Mouse (Mus musculus) cerebellum, adult 11-12 months (tissue): ENCODE results near the gene Cdhr2.

ENCODE experiments used
- DNase-seq: peaks from one replicate; pipeline ENCODE4 v3.0.0; 2022

Gene Cdhr2

DNA sequence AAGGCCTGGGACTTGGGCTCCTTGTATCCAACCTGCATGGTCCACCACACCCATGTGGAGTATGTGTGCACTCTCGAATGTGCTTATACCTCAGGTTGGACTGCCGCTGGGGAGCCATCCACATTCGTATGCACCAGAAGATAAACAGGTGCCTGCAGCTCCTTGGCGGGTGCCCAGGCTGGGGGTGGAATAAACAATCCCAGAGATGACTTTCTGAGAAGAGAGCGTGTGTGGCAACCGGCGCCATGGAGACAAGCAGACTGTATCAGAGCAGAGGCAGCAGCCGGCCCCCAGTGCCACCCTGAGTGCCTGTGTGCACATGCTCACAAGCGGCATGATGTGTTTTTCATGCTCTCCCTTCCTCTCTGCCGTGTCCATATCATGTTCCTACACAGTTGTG is 51.4 kb downstream of the Cdhr2 start:
- peak; percentile 82 for DNase-seq

DNA sequence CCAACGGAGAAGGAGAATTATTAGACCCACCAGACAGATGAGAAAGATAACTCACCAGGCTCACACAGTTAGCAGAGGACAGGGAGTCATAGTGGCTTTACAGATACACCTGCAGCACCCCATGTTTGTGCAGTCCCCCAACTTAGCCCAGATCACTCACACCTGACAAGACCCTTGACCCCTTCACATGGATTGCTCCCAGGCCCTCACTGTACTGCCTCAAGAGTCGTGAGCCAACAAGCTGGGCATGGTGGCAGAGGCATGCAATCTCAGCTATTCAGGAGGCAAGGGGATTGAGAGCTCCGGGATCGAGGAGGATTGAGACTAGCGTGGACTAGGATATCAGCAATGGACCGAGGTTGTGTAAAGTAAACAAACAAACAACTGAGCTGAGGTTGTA is 52.5 kb downstream of the Cdhr2 start:
- peak; percentile 50 for DNase-seq

DNA sequence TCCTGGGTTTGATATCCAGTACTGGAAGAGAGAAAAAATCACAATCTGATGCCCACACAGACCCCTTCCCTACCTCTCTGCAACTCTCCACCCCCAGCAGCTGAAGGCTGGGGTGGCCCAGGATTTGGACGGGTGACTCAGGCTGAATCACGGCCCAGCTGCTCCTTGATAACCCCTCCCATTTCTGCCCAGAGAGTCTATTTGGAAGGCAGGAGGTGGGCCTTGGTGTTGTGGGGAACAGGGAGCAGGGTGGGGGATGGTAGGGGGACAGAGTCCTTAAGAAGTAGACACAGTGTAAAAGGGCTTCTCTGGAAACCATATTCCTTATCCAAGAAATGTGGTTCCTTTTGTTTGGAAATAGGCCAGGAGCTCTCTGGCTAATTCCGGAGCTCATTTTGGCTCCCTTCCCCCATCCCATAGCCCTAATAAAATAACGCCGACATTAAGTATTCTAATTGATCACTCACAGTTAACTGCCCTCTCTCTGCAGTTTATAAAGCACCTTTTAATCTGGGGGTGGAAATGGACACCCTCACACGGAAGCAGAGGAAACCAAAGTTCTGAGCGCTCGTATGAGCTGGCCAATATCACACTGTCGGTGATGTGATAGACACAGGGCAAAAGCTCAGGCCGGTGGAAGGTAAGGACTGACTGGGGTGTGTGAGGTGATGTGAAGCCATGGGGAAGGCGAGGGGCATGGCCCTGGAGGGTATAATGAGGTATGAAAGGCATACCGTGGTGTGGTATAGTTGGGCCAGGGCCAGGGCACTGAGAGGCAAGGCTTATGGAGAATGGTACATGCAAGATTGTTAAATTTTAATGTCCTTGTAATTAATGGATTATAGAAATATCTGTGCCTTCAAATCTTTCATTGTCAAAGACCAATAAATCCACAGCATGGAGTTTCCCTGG is 53.2 kb downstream of the Cdhr2 start:
- peak; percentile 64 for DNase-seq

DNA sequence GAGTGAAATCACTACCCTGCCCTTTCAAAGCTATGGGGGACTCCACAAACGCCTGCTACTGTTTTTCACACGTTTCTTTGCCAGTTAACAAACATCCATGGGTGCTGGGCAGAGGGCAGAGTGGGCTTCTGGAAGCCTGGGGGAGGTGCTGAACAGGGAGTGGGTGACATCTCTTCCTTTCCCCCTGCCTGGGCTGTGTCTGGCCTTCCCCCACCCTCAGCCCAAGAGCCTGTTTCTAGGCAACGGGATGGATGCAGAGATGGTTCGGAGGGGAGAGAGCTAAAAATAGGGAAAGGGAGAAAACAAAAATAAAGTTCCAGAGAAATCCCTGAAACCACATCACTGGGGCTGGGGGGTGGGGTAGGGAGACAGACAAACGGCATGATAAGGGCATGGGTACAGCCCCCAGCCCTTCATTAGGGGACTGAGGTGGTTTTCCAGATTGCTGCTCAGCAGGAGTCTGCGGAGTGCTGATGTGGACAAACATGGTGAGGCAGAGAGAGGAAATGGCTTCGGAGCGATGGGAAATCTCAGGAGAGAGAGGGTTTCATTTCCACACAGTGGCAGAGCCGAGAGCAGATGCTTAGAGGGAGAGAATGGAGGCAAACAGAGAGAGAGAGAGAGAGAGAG is 54.1 kb downstream of the Cdhr2 start:
- peak; percentile 56 for DNase-seq

GRCm38 (mm10) chr13:54756156-54756712 is 55.0 kb downstream of the Cdhr2 start:
- peak; percentile 56 for DNase-seq

DNA sequence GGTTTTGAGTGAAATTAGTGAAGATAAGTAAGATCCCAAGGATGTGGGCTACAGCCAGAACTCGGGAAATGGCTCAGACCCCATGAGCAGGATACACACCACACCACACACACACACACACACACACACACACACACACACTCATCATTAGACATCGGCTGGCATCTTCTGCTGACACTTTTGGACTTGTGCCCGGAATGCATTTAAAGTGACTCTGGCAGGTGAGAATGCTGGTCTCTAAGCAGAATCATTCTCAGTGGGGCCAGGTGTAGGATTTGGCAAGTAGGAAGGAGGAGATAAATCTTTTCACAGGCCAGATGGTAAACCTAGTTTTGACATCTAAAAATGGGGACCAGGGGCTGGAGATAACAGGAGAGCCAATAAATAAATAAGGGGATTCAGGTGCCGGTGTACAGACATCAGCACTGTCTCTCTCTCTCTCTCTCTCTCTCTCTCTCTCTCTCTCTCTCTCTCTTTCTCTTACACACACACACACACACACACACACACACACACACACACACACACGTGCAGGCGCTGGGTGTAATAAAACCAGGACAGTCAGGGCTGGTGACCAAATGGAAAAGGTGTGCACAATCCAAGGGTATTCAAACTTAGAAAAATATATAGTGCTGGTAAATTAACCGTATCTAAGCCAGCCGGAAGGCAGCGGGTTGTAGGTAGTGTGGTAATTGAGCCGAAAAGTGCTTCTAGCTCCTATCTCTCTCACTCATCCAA is 56.0 kb downstream of the Cdhr2 start:
- DNase-seq: peak; percentile 86

DNA sequence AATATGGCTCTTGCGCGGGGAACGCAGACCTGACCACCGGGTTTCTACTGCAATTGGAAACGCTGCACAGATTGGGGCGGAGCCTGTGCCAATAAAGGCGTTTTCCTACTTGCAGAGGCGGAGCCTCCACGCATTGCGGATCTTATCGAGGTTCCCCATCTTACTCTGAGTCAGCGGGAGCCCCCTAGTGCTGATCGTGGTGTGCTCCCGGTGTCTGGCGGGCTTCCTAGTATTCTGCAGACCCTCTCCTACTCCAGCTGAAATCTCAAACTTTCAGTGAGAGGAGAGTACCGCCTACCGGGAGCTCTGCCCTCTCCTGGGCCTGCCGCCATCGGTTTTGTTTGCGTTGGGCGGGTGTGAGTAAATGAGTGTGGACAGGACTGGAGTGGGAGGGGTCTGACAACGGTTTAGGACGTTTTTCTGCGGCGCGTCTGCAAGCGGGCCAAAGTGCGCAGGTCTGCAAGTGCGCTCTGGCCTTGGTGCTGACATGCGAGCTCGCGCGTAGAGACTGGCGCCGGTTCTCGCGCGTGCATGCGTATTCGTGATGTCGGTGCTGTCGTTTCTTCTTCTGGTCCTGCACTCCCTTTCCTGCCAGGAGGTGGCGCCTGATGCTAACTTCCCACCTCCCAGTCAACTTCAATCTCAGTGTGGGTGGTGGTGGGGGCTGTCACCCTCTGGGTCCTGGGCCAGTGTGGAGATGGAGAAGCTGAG is 56.9 kb downstream of the Cdhr2 start:
- peak; percentile 97 for DNase-seq

DNA sequence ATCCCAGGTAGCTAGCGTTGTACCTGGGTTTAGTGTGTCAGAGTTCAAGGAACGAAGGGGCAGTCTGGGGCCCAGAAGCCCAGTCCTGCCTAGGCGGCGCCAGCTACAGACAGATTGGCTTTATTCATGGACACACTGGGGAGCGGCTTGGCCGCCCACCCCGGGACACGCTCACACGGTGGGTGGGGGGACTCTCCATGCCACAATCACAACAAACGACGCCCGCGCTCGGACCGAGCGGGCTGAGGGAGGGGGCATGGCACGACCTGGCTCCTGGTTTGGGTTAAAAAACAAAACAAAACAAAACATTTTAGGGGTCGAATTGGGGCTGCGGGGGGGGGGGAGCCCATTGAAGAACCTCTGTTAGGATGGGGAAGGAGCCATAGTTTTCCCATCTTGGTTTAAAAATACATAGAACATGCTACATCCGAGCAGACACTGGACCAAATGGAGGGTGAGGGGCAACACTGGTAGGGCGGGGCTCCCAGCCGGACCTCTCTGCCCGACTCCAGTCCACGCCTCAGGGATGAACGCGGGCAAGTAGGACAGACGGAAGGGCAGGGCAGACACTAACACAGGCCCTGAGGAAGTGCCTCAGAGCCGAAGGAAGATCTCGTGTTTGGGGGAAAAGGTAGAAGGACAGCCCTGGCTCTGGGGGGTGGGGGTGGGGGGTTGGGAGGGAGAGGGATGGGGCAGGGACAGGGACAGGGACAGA is 57.7 kb downstream of the Cdhr2 start:
- peak; percentile 75 for DNase-seq

DNA sequence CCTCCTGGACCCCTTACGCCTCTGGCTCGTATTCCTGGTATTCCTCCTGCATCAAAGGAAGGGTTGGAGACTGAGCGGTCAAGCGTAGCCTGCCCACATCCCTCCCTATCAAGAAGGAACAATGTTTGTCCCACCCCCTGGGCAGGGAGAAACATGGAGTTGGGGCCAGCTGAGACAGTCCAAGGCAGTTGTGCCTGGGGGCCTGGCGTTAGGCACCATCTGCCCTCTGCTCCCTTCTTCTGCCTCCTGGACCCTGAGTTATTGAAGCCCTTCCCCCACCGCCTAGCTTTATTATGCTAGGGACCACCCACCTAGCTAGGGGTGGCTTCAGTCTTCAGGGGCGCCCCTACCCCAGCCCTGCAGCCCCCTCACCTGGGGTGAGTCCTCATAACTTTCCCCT is 58.2 kb downstream of the Cdhr2 start:
- peak; percentile 77 for DNase-seq

GRCm38 (mm10) chr13:54760164-54760795 is 59.0 kb downstream of the Cdhr2 start:
- peak; percentile 80 for DNase-seq

DNA sequence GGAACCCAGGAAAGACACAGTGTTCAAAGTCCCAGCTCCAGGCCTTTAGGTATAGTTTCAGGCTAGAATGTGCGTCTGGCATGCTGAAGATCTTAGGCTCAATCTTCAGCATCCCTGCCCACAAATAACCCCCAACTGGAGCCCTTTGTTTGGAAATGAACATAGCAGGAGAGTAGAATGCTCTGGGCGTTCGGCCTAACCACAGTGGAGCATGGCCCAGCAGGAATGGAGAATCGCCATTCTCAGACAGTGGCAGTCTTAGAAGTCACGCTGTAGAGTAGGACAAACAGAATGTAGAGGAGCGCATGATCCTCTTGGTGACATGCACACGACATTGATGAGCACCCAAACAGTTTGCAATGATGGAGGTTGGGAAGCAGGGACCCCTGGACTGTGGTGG is 59.6 kb downstream of the Cdhr2 start:
- peak; percentile 45 for DNase-seq

DNA sequence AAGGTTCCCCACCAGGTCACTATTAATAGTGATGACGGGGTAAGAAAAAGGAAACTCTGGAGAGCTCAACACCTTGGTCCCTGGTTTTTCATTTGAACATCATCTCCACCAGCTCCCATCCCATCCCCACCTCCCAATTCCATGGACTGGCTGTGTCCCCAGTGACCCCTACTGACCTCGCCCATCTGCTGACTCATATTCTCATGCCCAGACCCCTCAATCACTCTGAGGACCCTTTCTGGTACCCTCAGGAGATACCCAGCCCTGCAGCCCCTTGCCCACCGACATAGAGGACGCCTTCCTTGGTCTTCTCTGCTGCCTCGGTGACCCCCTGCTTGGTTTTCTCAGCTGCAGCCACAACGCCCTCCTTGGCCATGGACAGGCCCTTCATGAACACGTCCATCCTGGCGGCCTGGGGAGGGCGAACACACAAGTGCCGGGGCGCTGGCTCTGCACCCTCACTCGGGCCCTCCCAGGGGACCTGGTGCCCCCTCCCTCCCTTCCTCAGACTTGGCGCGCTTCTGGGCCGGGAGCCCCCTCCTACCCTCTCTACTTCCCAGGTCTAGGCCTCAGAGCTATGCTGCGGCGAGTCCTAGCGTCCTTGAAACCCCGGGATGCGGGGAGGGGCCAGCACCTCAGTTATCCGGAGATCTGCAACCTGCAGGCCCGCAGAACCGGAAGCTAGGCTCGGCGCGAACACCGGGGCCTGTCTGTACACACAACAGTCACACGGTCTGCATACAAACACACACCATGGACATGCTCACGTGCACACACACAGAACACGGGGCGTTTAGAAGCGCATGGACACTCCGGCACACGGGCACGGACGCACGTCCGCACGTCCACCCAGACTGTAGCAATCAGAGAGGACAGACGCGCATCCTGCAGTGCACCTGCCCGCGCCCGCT is 64.3 kb downstream of the Cdhr2 start:
- DNase-seq: peak; percentile 77

- DNase-seq: peak; percentile 91
Measured at GRCm38 (mm10) chr13:54766192-54766768, 65.0 kb downstream of the Cdhr2 start, which contains the start of gene Sncb. Gene Sncb (minus strand): TSS chr13:54766595.

GRCm38 (mm10) chr13:54767012-54767411 is 65.8 kb downstream of the Cdhr2 start:
- peak; percentile 47 for DNase-seq

DNA sequence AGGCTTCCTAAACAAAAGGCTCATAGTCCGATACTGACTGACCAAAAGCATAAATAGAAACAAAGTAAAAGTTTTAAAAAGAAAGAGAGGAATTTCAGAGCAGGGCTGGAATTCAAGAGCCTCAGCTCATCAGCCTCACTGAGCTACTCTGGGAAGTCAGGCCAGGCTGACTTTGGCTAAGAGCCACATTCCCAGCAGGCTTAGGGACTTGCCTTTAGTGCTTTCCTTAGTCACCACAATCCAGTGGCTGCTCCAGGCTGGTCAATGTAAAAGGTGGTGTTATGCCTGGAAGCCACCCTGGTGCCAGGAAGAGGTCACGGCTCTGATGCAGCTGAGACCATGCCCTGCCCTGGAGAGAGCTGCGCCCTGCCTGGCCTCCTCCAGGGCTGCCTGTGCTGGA is 79.3 kb downstream of the Cdhr2 start:
- DNase-seq: peak; percentile 77

DNA sequence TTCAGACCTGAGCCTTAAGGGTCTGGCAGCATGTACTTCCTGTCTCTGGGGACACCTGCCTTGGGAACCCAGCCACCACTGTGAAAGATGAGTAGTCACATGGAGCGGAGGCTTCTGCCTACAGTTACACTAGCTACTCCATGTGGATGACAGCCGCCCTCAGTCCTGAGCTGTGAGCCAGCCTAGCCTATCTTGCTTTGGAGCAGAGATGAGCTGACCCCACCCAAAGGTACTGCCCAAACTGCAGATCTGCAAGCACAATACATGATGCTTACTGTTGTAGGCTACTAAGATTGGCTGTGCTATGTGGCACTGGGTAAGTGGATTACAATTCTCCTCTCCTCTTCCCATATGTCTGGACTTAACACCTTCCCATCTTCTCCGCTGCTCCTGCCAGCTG is 79.8 kb downstream of the Cdhr2 start:
- peak; percentile 44 for DNase-seq

DNA sequence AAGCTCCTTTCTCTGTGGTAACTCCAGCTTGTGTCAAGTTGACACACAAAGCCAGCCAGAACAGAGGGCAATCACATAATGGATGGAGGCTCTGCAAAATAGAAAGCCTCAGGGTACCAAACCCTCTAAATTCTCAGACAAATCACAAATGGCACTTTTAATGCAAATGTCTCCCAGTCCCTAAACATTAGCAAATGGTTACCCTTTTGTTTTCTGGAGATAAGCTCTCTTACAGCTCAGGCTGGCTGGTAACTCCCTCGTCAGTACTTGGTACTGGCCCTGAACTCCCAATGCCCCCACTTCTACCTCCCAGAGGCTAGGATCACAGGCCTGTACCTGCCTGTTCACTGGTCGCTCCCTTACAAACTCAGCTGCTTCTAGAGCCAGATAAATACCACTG is 82.0 kb downstream of the Cdhr2 start:
- DNase-seq: no peak

DNA sequence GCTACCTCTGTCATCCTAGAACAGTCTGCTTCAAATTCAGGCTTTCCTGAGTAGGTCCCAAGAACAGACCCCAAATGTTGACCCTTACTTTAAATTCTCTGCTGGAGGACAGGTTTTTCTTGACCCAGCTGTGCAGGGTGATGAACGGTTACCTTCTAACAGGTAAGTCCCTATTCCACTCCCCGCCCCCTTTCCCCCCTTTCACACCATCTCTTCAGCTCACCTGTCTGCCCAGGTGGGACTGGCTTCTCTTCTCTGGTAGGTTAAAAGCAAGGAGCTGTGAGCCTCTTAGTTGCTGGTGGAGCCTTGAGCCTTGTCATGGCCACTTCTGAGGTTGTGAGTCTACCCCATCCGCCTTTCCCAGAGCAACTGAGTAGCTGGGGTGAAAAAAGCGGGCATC is 82.4 kb downstream of the Cdhr2 start, which contains the start of gene Eif4e1b:
Gene Eif4e1b, plus strand, starts transcription at position 301 of the 400 bp plus-strand sequence.
- DNase-seq: no peak
